23 mouse cellular contexts compared by ENCODE assay signal in the genomic region with DNA sequence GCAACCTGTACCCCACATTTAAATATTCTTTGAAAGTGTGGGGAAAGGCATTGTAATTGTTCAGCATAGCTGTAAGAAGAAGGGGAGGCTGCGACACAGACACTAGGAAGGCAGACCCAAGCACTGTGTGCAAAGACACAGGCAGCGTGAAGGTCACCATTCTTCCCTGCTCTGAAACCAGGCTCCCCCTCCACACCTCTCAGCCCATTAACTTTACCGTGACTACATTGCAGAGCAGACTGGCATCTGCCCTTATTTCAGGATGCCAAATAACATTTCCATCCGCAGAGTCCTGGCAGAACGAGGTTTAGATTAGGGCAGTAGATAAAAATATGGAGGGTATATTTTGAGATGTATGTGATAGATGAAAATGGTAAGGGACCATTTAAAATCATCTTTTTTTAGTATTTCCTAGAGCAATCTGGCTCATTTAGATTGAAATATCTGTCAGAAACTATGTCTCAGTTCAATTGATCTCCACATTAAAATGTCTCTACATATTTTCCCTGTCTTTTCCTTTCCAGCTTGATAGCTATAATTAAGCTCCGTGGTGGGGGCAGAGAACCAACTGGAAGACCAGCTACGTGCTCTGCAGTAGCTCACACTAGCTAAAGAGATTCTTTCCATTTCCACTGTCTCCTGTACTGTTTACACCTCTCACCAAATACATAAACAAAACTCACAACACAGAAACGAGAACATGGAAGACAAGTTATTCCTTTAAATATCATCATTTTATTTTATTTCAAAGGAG.
DNase-seq lines count a peak whose midpoint lies in the region; ATAC-seq and TF ChIP-seq lines count a peak whose summit lies in the region.
"Had no signal": no experiment of that assay in that cellular context is flagged by ENCODE, and none has a peak within 500 bp of the region (broad histone marks: within the 10 kb centered on the region; RNA-seq: fewer than 3 reads in every experiment).

No protein-coding gene starts in this region.

- WGBS in neural tube, embryonic 13.5 days: 34% methylated on average over 8 of the region's 8 CpGs
- WGBS in lung, adult 2 months: 68% methylated on average over 8 of the region's 8 CpGs

- DNase-seq in layer of hippocampus, adult 2 months (ENCODE audit: low spot score in 2 of 2): peak in 1 of 2 experiments; percentile 11
- no peak for DNase-seq in layer of hippocampus, adult 9-11 months
- DNase-seq in cerebellum, adult 9-10 months: peak; percentile 67
- peak; percentile 5 for DNase-seq in embryo, embryonic 11 days
- DNase-seq in kidney, adult 8-10 months: no peak
- no peak for DNase-seq in lung, adult 2 months
- DNase-seq in kidney, adult 18-20 months: no peak
- DNase-seq: adrenal gland, postnatal 14 days; gastrocnemius, adult 2 months; heart, adult 18-20 months; layer of hippocampus, postnatal 36 days; lung, adult 18-20 months; lung, postnatal 4 days; thymus, postnatal 14 days had no signal

- TF ChIP-seq CTCF in layer of hippocampus, adult 2 months (conservative IDR thresholded peaks at IDR 0.05): no peak
- no peak for TF ChIP-seq CTCF in lung, adult 2 months (IDR thresholded peaks at IDR 0.05; ENCODE audit: insufficient read depth, low read length)

- no peak overlapping the region for H3K4me2 ChIP-seq in neural tube, embryonic 13.5 days
- H3K4me2 ChIP-seq: heart, embryonic 15.5 days; kidney, embryonic 15.5 days; midbrain, embryonic 11.5 days had no signal

- no peak overlapping the region for H3K4me3 ChIP-seq in layer of hippocampus, adult 2 months
- no peak overlapping the region for H3K4me3 ChIP-seq in neural tube, embryonic 13.5 days
- H3K4me3 ChIP-seq in lung, adult 2 months (replicated peaks; ENCODE audit: extremely low read depth, low read depth, low read length): no peak overlapping the region
- H3K4me3 ChIP-seq: erythroblast, embryonic 14.5 days; gastrocnemius, adult 2 months; heart, embryonic 15.5 days; kidney, embryonic 15.5 days had no signal

- peak; percentile 81 for ATAC-seq in neural tube, embryonic 13.5 days (ENCODE audit: low read depth)
- ATAC-seq: activated CD4-positive, CD25-positive, alpha-beta regulatory T cell, adult 4 months; forebrain, embryonic 16.5 days; Patski had no signal

- H3K4me1 ChIP-seq in neural tube, embryonic 13.5 days (replicated peaks): peaks cover 6% of the 10 kb centered on the region
- no peaks in the 10 kb centered on the region for H3K4me1 ChIP-seq in lung, adult 2 months (ENCODE audit: control insufficient read depth, insufficient read depth, low read length)
- H3K4me1 ChIP-seq: heart, embryonic 15.5 days; kidney, embryonic 15.5 days had no signal

- 0 out of 2 replicates have a peak overlapping the region, but pooled peaks have one; percentile 10 for H3K27ac ChIP-seq in layer of hippocampus, adult 2 months
- no peak overlapping the region for H3K27ac ChIP-seq in neural tube, embryonic 13.5 days (replicated peaks)
- H3K27ac ChIP-seq: gastrocnemius, adult 2 months; heart, embryonic 15.5 days; kidney, embryonic 15.5 days; stomach, postnatal 0 days had no signal

- H3K27me3 ChIP-seq in neural tube, embryonic 13.5 days: no peaks in the 10 kb centered on the region
- H3K27me3 ChIP-seq: heart, embryonic 15.5 days; kidney, embryonic 15.5 days; Patski had no signal

- H3K36me3 ChIP-seq in neural tube, embryonic 13.5 days: no peaks in the 10 kb centered on the region
- H3K36me3 ChIP-seq: heart, embryonic 15.5 days; kidney, embryonic 15.5 days had no signal

- H3K9me3 ChIP-seq in neural tube, embryonic 13.5 days: no peaks in the 10 kb centered on the region
- H3K9me3 ChIP-seq: heart, embryonic 15.5 days; kidney, embryonic 15.5 days had no signal

- no peak for TF ChIP-seq POLR2A in lung, adult 2 months (IDR thresholded peaks at IDR 0.05; ENCODE audit: borderline replicate concordance, extremely low read depth, low read depth, low read length)

- no peak overlapping the region for H3K9ac ChIP-seq in neural tube, embryonic 13.5 days
- H3K9ac ChIP-seq: heart, embryonic 15.5 days; kidney, embryonic 15.5 days had no signal

Comparison
In these comparisons a context has a peak if more than half of its experiments do, and no peak if none do; other contexts are left out.
1. DNase-seq: peak in cerebellum, adult 9-10 months (single experiment) and embryo, embryonic 11 days (single experiment); none in layer of hippocampus, adult 9-11 months (single experiment), kidney, adult 8-10 months (0 of 2), lung, adult 2 months (single experiment) and kidney, adult 18-20 months (single experiment).